ENCODE assay signal across 28 mouse cellular contexts in genomic region chr10:79623950-79624349, GRCm38 (mm10). TPM values are rescaled to one million over a fixed set of nuclear protein-coding genes. Genes with fewer than 3 reads are reported as not detected.
DNase-seq lines count a peak whose midpoint lies in the region; TF ChIP-seq lines count a peak whose summit lies in the region.
"Had no signal": no experiment of that assay in that cellular context is flagged by ENCODE, and none has a peak within 500 bp of the region (broad histone marks: within the 10 kb centered on the region; RNA-seq: fewer than 3 reads in every experiment).

No protein-coding gene starts in this region.

- no peak overlapping the region for H3K4me3 ChIP-seq in cerebellum, adult 2 months (replicated peaks; ENCODE audit: insufficient read depth, low read depth, low read length)
- H3K4me3 ChIP-seq: forebrain, embryonic 12.5 days; hindbrain, embryonic 12.5 days; limb, embryonic 10.5 days; megakaryocyte, embryonic 14.5 days had no signal

- 16% methylated on average over 12 of the region's 12 CpGs for WGBS in cerebellum, adult 2 months

- no peak for TF ChIP-seq POLR2A in cerebellum, adult 2 months (IDR thresholded peaks at IDR 0.05; ENCODE audit: borderline replicate concordance, insufficient read depth, low read length)

- H3K4me1 ChIP-seq in cerebellum, adult 2 months (ENCODE audit: control insufficient read depth, insufficient read depth, low read length): peaks cover 26% of the 10 kb centered on the region
- H3K4me1 ChIP-seq: forebrain, embryonic 12.5 days; megakaryocyte, embryonic 14.5 days had no signal

- no peaks in the 10 kb centered on the region for H3K27me3 ChIP-seq in cerebellum, adult 2 months (ENCODE audit: control insufficient read depth, insufficient read depth, low read length)
- H3K27me3 ChIP-seq: forebrain, embryonic 12.5 days; hindbrain, embryonic 12.5 days had no signal

- H3K27ac ChIP-seq in cerebellum, adult 2 months (ENCODE audit: insufficient read depth, low read length): no peak overlapping the region
- H3K27ac ChIP-seq: forebrain, embryonic 12.5 days; hindbrain, embryonic 12.5 days; limb, embryonic 10.5 days had no signal

- DNase-seq in cerebellum, adult 2 months: peak; percentile 40 to 54
- no peak for DNase-seq in cerebellum, adult 9-10 months
- peak; percentile 40 for DNase-seq in gastrocnemius, adult 18-20 months (ENCODE audit: low spot score)
- DNase-seq in gastrocnemius, postnatal 4 days (ENCODE audit: low spot score in 2 of 2): no peak
- DNase-seq in heart, adult 9 months (ENCODE audit: low spot score in 2 of 2): peak; percentile 33 to 48
- DNase-seq in heart, postnatal 4 days: no peak
- DNase-seq in NIH3T3 (ENCODE audit: low read depth): peak; percentile 63
- no peak for DNase-seq in kidney, adult 8-10 months
- DNase-seq: adrenal gland, postnatal 14 days; kidney, adult 9 months; kidney, postnatal 25 days; lung, adult 18-20 months; right cerebral cortex, postnatal 25 days had no signal

- TF ChIP-seq CTCF in cerebellum, adult 2 months (IDR thresholded peaks at IDR 0.05; ENCODE audit: borderline replicate concordance, insufficient read depth, low read depth, low read length): no peak

RNA-seq across cellular contexts. Expression of gene C2cd4c, which starts 10.1 kb away (rescaled TPM):
- 3.1 and 3.2 TPM in 2 replicates for polyA plus RNA-seq in cerebellum, adult 2 months (2012; rRNA removed)
- total RNA-seq in gastrocnemius, adult 18-20 months (2021): under 1 TPM; 0.41 to 0.55 TPM
- under 1 TPM; 0.07 to 0.13 TPM for total RNA-seq in gastrocnemius, postnatal 4 days (2021)
- total RNA-seq in heart, postnatal 4 days (2021): under 1 TPM; 0.10 to 0.11 TPM
- total RNA-seq: granulocyte monocyte progenitor cell, adult 5-6 weeks; liver, adult 2 months had no signal
- polyA plus RNA-seq: CD4-positive, CD25-positive, alpha-beta regulatory T cell, adult 4 months; forebrain, embryonic 12.5 days; limb, embryonic 10.5 days; spleen, adult 2 months had no signal

RNA-seq across cellular contexts. Expression of gene Shc2, which starts 13.8 kb away (rescaled TPM):
- 30.2 and 31.2 TPM in 2 replicates for polyA plus RNA-seq in cerebellum, adult 2 months (2012; rRNA removed)
- total RNA-seq in gastrocnemius, adult 18-20 months (2021): 10 to 100 TPM in 1 of 2 experiments, 1 to 10 TPM in 1; 7.5 to 10.0 TPM
- total RNA-seq in gastrocnemius, postnatal 4 days (2021): 1 to 10 TPM; 5.8 to 5.9 TPM
- total RNA-seq in heart, postnatal 4 days (2021): 1 to 10 TPM; 3.2 to 3.7 TPM
- total RNA-seq: granulocyte monocyte progenitor cell, adult 5-6 weeks had no signal
- polyA plus RNA-seq: CD4-positive, CD25-positive, alpha-beta regulatory T cell, adult 4 months had no signal

RNA-seq across cellular contexts. Expression of gene Odf3l2, which starts 21.6 kb away (rescaled TPM):
- not detected in 2 replicates for polyA plus RNA-seq in cerebellum, adult 2 months (2012; rRNA removed)
- total RNA-seq in gastrocnemius, adult 18-20 months (2021): 100 to 1,000 TPM in 1 of 2 experiments, 10 to 100 TPM in 1; 42.1 to 178 TPM
- not detected for total RNA-seq in gastrocnemius, postnatal 4 days (2021)
- not detected for total RNA-seq in heart, postnatal 4 days (2021)
- total RNA-seq: adrenal gland, postnatal 14 days; ES-E14; granulocyte monocyte progenitor cell, adult 5-6 weeks; liver, adult 2 months had no signal
- polyA plus RNA-seq: CD4-positive, CD25-positive, alpha-beta regulatory T cell, adult 4 months; forebrain, embryonic 12.5 days; hindbrain, embryonic 12.5 days; intestine, embryonic 14.5 days; limb, embryonic 10.5 days; liver, adult 2 months; spleen, adult 2 months; urinary bladder, adult 2 months had no signal

RNA-seq across cellular contexts. Expression of gene Theg, which starts 36.8 kb away (rescaled TPM):
- polyA plus RNA-seq in cerebellum, adult 2 months (2012; rRNA removed): not detected in 2 replicates
- not detected for total RNA-seq in gastrocnemius, adult 18-20 months (2021)
- not detected for total RNA-seq in gastrocnemius, postnatal 4 days (2021)
- total RNA-seq in heart, postnatal 4 days (2021): not detected
- total RNA-seq: adrenal gland, postnatal 14 days; ES-E14; granulocyte monocyte progenitor cell, adult 5-6 weeks; liver, adult 2 months had no signal
- polyA plus RNA-seq: CD4-positive, CD25-positive, alpha-beta regulatory T cell, adult 4 months; forebrain, embryonic 12.5 days; hindbrain, embryonic 12.5 days; intestine, embryonic 14.5 days; limb, embryonic 10.5 days; liver, adult 2 months; stomach, embryonic 14.5 days; urinary bladder, adult 2 months had no signal

RNA-seq across cellular contexts. Expression of gene Madcam1, which starts 40.4 kb away (rescaled TPM):
- polyA plus RNA-seq in cerebellum, adult 2 months (2012; rRNA removed): not detected in 2 replicates
- total RNA-seq in gastrocnemius, adult 18-20 months (2021): not detected
- total RNA-seq in gastrocnemius, postnatal 4 days (2021): under 1 TPM in 1 of 2 experiments, not detected in 1; 0.39 TPM
- under 1 TPM; 0.36 to 0.67 TPM for total RNA-seq in heart, postnatal 4 days (2021)
- total RNA-seq: adrenal gland, postnatal 14 days; granulocyte monocyte progenitor cell, adult 5-6 weeks; layer of hippocampus, adult 8-10 months; left cerebral cortex, adult 18-20 months; liver, adult 2 months had no signal
- polyA plus RNA-seq: frontal cortex, adult 2 months; liver, adult 2 months; urinary bladder, adult 2 months had no signal

Comparison
In these comparisons a context has a peak if more than half of its experiments do, and no peak if none do; other contexts are left out.
1. DNase-seq: peak in cerebellum, adult 2 months (2 of 2), gastrocnemius, adult 18-20 months (single experiment), heart, adult 9 months (2 of 2) and NIH3T3 (single experiment); none in cerebellum, adult 9-10 months (single experiment), gastrocnemius, postnatal 4 days (0 of 2), heart, postnatal 4 days (single experiment) and kidney, adult 8-10 months (0 of 2).
2. RNA of gene Odf3l2, which starts 21.6 kb away (total RNA-seq): 42.1 to 178 TPM in gastrocnemius, adult 18-20 months; not detected in gastrocnemius, postnatal 4 days and not detected in heart, postnatal 4 days; every median in the first group is over 10 times any median in the second.